Mouse (Mus musculus) brain, embryonic 14.5 days (tissue): Measurements from ENCODE around the gene Maml1. TPM values are rescaled to one million over a fixed set of nuclear protein-coding genes. Genes with fewer than 3 reads are reported as not detected.
A peak's percentile ranks its signal among the peaks of the same experiment; 100 is the strongest.

Source experiments
- DNase-seq: peaks from one replicate; pipeline ENCODE4 v3.0.0-alpha.2; 2011; ENCODE audit warnings: low read depth
- CTCF ChIP-seq: fragments of 200-500 bp; IDR thresholded peaks from 2 replicates; pipeline ENCODE4 v1.5.1; 2012; ENCODE audit warnings: inconsistent platforms, mild to moderate bottlenecking, moderate library complexity, borderline replicate concordance; ENCODE audit not compliant: insufficient read depth, insufficient read length; ENCODE audit errors: extremely low read depth
- POLR2A ChIP-seq: fragments of 200-500 bp; IDR thresholded peaks from 2 replicates; pipeline ENCODE4 v1.6.1; 2012; ENCODE audit warnings: mild to moderate bottlenecking, inconsistent platforms, borderline replicate concordance; ENCODE audit not compliant: poor library complexity, insufficient read depth, insufficient read length, severe bottlenecking; ENCODE audit errors: extremely low read depth
- polyA plus RNA-seq: library from polyadenylated mRNA; depleted of rRNA; stranded (reverse); fragments of >200 nt; gene quantifications from 2 replicates; pipeline ENCODE4 v1.2.3, GENCODE M21; 2012; rRNA removed

Maml1 gene
- 13.7 and 16.4 TPM in 2 replicates for polyA plus RNA-seq

- TF ChIP-seq CTCF: no peak
- TF ChIP-seq POLR2A: peak; percentile 26; the same call in 1 of the 2 replicates
- DNase-seq: peak; percentile 99
These were observed at the start of gene Maml1 for GRCm38 (mm10) chr11:50292190-50292855. Gene Maml1 (minus strand): TSS chr11:50292311.

DNA sequence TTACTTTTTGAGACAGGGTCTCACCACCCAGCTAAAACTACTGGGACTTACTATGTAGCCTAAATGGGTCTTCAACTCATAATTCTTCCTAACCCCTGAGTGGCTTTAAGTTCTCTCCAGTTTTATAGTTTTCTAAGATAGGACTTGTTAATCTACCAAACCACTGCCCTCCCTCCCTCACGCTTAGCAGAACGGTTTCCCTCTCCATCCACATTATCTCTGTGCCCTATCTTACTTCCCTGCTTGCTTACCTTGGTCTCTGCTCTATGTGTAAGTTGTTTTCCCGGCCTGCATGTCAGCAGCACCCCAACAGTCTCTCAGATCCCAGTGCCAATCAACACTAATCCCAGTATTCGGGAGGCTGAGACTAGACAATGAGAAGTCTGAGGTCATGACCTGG is 44.8 kb upstream of the Maml1 start:
- TF ChIP-seq CTCF (no peak), POLR2A (no peak)
- DNase-seq: no peak

- DNase-seq: no peak
- no peak for TF ChIP-seq CTCF
- no peak for TF ChIP-seq POLR2A
These were observed 44.0 kb upstream of the Maml1 start for GRCm38 (mm10) chr11:50336126-50336525.

DNA sequence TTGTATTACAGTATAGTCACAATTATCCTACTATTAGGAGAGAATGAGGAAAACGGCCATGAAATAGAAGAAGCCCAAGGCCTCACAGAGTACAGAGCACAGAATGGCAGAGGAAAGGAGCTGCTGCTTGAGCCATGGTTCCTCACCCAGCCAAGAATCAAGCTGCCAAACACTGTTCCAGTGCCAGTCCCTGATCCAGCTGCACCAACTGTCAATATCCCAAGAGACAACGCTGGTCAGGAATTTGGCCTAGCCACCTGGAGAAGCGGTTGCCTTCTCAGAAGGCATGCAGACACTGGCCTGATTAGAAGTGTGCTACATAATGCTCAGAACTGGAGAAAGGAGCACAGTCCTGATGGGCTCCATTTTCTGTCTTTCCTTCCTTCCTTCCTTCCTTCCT is 41.1 kb upstream of the Maml1 start:
- TF ChIP-seq CTCF (no peak), POLR2A (no peak)
- no peak for DNase-seq

DNA sequence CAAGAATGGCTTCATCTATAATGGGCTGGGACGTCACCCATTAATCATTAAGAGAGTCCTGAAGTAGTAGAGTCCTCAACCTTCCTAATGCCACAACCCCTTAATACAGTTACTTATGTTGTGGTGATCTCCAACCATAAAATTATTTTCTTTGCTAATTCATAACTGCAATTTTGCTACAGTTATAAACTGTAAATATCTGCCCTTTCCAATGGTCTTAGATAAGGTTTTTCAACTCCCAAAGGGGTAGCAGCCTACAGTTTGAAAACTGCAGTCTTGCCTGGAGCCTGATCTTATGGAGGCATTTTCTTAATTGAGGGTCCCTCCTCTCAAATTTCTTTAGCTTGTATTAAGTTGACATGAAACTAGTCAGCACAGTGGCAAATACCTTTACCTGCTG is 37.3 kb upstream of the Maml1 start:
- no peak for DNase-seq

DNA sequence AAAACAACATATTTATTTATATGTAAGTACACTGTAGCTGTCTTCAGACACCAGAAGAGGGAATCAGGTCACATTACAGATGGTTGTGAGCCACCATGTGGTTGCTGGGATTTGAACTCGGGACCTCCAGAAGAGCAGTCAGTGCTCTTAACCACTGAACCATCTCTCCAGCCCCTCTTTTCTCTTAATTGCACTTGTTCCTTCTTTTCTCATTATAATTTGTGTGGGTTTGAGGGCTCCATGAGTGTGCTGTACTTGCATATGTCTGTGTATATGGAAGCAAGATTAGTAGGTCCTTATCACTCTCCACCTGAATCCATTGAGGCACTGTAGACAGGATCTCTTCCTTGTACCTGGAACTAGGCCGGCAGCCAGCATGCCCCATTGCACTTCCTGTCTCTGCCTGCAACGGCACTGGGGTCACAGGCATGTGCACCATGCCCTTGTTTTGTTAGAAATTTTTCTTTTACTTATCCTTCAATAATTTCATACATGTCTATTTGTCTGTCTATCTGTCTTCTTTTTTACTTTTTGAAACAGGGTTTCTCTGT is 36.0 kb upstream of the Maml1 start:
- no peak for DNase-seq
- TF ChIP-seq CTCF (no peak), POLR2A (no peak)

More for the DNA sequence above, 37.3 kb upstream of the Maml1 start:
- TF ChIP-seq POLR2A (no peak), CTCF (no peak)

GRCm38 (mm10) chr11:50326302-50326966 is 34.3 kb upstream of the Maml1 start:
- no peak for DNase-seq
- no peak for TF ChIP-seq CTCF
- no peak for TF ChIP-seq POLR2A

- TF ChIP-seq POLR2A (peak; percentile 97), CTCF (no peak)
- peak; percentile 100 for DNase-seq
These were observed 33.6 kb upstream of the Maml1 start, which contains the start of gene Canx for GRCm38 (mm10) chr11:50325496-50326301. Gene Canx (minus strand): TSS chr11:50325673.

DNA sequence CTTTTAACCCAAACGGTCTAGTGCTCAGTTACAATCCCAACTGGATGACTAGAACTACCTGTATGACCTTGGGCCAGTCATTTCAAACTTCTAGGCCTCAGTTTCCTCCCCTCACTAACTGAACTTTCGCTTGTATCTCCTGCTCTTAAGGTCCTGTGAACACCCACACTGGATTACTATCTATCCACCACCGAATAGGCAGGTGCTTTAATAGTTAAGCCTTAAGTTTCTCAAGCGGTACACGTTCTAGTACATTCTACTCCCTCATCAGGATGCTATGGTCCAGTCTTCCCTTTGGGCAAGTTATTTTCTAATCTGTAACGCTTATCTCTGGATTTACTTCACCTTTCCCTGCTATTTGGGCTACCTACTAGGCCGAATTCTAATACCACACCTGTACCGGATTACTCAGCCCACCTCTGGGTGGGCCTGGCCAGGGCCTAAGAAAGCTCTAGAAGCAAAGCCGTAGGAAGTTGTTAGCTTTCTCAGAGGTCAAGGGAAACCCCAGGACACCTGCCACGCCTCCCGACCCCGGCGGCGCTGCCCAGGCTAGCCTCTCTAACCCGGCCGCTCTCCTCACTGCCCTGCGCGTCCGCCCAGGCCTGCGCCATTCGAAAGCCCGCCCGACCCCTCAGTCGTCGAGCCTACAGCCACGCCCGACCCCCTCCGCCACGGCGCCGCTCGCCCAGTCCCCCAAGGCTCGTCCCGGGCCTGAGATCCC is 32.8 kb upstream of the Maml1 start:
- no peak for DNase-seq
- no peak for TF ChIP-seq CTCF
- TF ChIP-seq POLR2A: no peak

GRCm38 (mm10) chr11:50323843-50324242 is 31.7 kb upstream of the Maml1 start:
- TF ChIP-seq POLR2A (no peak), CTCF (no peak)

More at GRCm38 (mm10) chr11:50323843-50324242, 31.7 kb upstream of the Maml1 start:
- no peak for DNase-seq
